Mouse (Mus musculus): ENCODE data around the gene Borcs7. TPM values are rescaled to one million over a fixed set of nuclear protein-coding genes. Genes with fewer than 3 reads are reported as not detected.
A peak's percentile ranks its signal among the peaks of the same experiment; 100 is the strongest.

Borcs7 gene
- total RNA-seq (2014; fragmentation: Nextera tagmentation) (6.5 and 9.5 TPM in 2 replicates), total RNA-seq (2017) (4.4 and 5.1 TPM in 2 replicates), polyA plus RNA-seq (2012) (0.88 and 1.5 TPM in 2 replicates)

DNA sequence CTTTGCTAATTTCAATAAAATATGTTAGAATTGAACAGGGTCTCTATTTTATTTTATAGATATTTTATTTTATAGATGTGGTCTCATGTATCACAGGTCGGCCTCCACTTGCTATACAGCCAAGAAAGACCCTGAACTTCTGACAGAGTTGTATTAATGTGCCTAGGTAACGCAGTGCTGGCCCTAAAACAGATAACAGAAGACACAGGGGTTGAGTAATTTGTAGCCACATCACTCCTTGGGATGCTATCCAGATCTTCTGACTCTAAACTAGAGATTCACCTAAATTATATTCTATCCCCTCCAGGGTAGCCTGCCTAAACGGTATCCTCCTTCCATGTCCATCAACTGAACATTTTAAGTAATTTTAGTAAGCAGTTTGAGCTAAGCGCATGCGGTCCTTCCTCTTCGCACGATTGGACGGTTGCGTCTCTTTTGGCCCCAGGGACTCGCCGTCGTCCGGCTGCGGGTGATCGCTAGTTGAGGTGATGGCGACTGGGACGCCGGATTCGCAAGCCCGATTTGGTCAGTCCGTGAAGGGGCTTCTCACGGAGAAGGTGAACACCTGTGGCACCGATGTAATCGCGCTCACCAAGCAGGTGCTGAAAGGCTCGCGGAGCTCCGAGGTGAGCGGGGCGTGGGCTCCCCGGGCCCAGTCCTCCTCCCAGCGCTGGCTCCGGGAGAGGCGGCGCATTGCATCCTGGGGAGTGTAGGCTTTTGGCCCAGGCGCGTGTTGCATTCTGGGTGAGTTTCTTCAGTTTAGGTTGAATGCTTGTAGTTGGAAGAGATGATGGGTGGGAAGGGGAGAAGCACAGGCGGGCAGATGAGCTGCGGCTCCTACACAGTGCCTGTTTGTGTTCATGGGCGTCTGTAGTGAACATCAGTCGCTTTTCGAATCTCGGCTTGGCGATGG is at the start of gene Borcs7:
Gene Borcs7, plus strand, starts transcription at position 447 of the 913 bp plus-strand sequence.
- peak; percentile 83 for DNase-seq (ENCODE audit: low spot score)
- no peak for TF ChIP-seq CTCF (IDR thresholded peaks at IDR 0.05; ENCODE audit: low read depth, low read length)
- TF ChIP-seq POLR2AphosphoS5 (IDR thresholded peaks at IDR 0.05; ENCODE audit: insufficient replicate concordance, low read depth, low read length), result no peak
- TF ChIP-seq GATA2 (IDR thresholded peaks at IDR 0.05; ENCODE audit: borderline replicate concordance, low read depth, low read length), result no peak
- no peak for TF ChIP-seq GATA1 (IDR thresholded peaks at IDR 0.05; ENCODE audit: borderline replicate concordance, low read length)
- peaks cover 21% of the 10 kb centered on the region for H3K4me1 ChIP-seq (ENCODE audit: insufficient read depth, low read depth, low read length)

DNA sequence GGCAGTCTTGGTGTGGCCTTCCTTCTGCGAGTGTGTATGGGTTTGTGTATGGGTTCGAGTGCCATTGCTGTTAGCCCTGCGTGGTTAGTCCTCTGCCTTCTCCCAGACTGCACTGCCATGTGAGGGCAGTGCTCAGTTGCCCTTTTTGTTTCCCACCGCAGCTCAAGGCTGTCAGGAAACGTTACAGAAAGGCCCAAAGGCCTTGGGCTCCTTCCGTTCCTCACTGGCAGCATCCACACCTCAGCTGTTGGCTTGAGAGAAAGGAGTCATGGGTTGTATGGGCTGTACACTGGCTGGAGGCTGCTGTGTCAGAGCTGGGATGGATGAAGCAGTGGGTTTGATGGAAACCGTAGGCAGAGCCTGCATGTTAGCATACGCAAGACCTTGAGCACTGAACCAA is 48.9 kb upstream of the Borcs7 start:
- Histone ChIP-seq H3K4me1 (ENCODE audit: insufficient read depth, low read depth, low read length) (peaks cover 16% of the 10 kb centered on the region; the same call in 1 of the 2 replicates), H3K36me3 (replicated peaks) (peaks cover 94% of the 10 kb centered on the region)
- ATAC-seq (ENCODE audit: extremely low read depth, insufficient number of reproducible peaks, low FRiP score, poor library complexity, severe bottlenecking), result no peak

More for the DNA sequence above, at the start of gene Borcs7:
- ATAC-seq (ENCODE audit: extremely low read depth, insufficient number of reproducible peaks, low FRiP score, poor library complexity, severe bottlenecking), result peak; percentile 68
- Histone ChIP-seq H3K27me3 (ENCODE audit: insufficient read depth, low read length) (no peaks in the 10 kb centered on the region), H3K36me3 (replicated peaks) (peaks cover 27% of the 10 kb centered on the region), H3K9me3 (replicated peaks) (no peaks in the 10 kb centered on the region), H3K4me3 (ENCODE audit: low read depth, low read length) (peak within 1 kb of the TSS; percentile 85)

GRCm38 (mm10) chr19:46641420-46642085 is 48.2 kb upstream of the Borcs7 start:
- peaks cover 14% of the 10 kb centered on the region; the same call in 1 of the 2 replicates for H3K4me1 ChIP-seq (ENCODE audit: insufficient read depth, low read depth, low read length)
- H3K9me3 ChIP-seq (replicated peaks), result no peaks in the 10 kb centered on the region
- H3K36me3 ChIP-seq (replicated peaks), result peaks cover 94% of the 10 kb centered on the region
- H3K4me3 ChIP-seq (ENCODE audit: low read depth, low read length), result no peak overlapping the region
- H3K27me3 ChIP-seq (ENCODE audit: insufficient read depth, low read length), result no peaks in the 10 kb centered on the region
- no peak for DNase-seq (ENCODE audit: low spot score)
- TF ChIP-seq POLR2AphosphoS5 (IDR thresholded peaks at IDR 0.05; ENCODE audit: insufficient replicate concordance, low read depth, low read length), result no peak
- no peak for TF ChIP-seq CTCF (IDR thresholded peaks at IDR 0.05; ENCODE audit: low read depth, low read length)
- TF ChIP-seq GATA1 (IDR thresholded peaks at IDR 0.05; ENCODE audit: borderline replicate concordance, low read length), result no peak
- TF ChIP-seq TAL1 (conservative IDR thresholded peaks at IDR 0.05; ENCODE audit: low read depth, low read length), result no peak
- TF ChIP-seq GATA2 (IDR thresholded peaks at IDR 0.05; ENCODE audit: borderline replicate concordance, low read depth, low read length), result no peak
- no peak for ATAC-seq (ENCODE audit: extremely low read depth, insufficient number of reproducible peaks, low FRiP score, poor library complexity, severe bottlenecking)

More for the DNA sequence above, 48.9 kb upstream of the Borcs7 start:
- no peak for DNase-seq (ENCODE audit: low spot score)
- no peak overlapping the region for H3K4me3 ChIP-seq (ENCODE audit: low read depth, low read length)
- TF ChIP-seq GATA2 (IDR thresholded peaks at IDR 0.05; ENCODE audit: borderline replicate concordance, low read depth, low read length) (no peak), GATA1 (IDR thresholded peaks at IDR 0.05; ENCODE audit: borderline replicate concordance, low read length) (no peak), TAL1 (conservative IDR thresholded peaks at IDR 0.05; ENCODE audit: low read depth, low read length) (no peak), CTCF (IDR thresholded peaks at IDR 0.05; ENCODE audit: low read depth, low read length) (no peak), POLR2AphosphoS5 (IDR thresholded peaks at IDR 0.05; ENCODE audit: insufficient replicate concordance, low read depth, low read length) (no peak)
- H3K9me3 ChIP-seq (replicated peaks), result no peaks in the 10 kb centered on the region
- no peaks in the 10 kb centered on the region for H3K27me3 ChIP-seq (ENCODE audit: insufficient read depth, low read length)

- H3K4me1 ChIP-seq (ENCODE audit: insufficient read depth, low read depth, low read length), result peaks cover 14% of the 10 kb centered on the region; the same call in 1 of the 2 replicates
- H3K36me3 ChIP-seq (replicated peaks), result peaks cover 94% of the 10 kb centered on the region
- no peak for TF ChIP-seq CTCF (IDR thresholded peaks at IDR 0.05; ENCODE audit: low read depth, low read length)
- no peak for TF ChIP-seq GATA2 (IDR thresholded peaks at IDR 0.05; ENCODE audit: borderline replicate concordance, low read depth, low read length)
- TF ChIP-seq GATA1 (IDR thresholded peaks at IDR 0.05; ENCODE audit: borderline replicate concordance, low read length), result no peak
- no peak for TF ChIP-seq POLR2AphosphoS5 (IDR thresholded peaks at IDR 0.05; ENCODE audit: insufficient replicate concordance, low read depth, low read length)
- TF ChIP-seq TAL1 (conservative IDR thresholded peaks at IDR 0.05; ENCODE audit: low read depth, low read length), result no peak
Measured at GRCm38 (mm10) chr19:46642136-46642753, 47.5 kb upstream of the Borcs7 start.

GRCm38 (mm10) chr19:46643236-46643635 is 46.5 kb upstream of the Borcs7 start:
- Histone ChIP-seq H3K9me3 (replicated peaks) (no peaks in the 10 kb centered on the region), H3K27me3 (ENCODE audit: insufficient read depth, low read length) (no peaks in the 10 kb centered on the region), H3K4me3 (ENCODE audit: low read depth, low read length) (no peak overlapping the region), H3K4me1 (ENCODE audit: insufficient read depth, low read depth, low read length) (peaks cover 9% of the 10 kb centered on the region; the same call in 1 of the 2 replicates), H3K36me3 (replicated peaks) (peaks cover 96% of the 10 kb centered on the region)
- no peak for DNase-seq (ENCODE audit: low spot score)
- TF ChIP-seq GATA2 (IDR thresholded peaks at IDR 0.05; ENCODE audit: borderline replicate concordance, low read depth, low read length) (no peak), POLR2AphosphoS5 (IDR thresholded peaks at IDR 0.05; ENCODE audit: insufficient replicate concordance, low read depth, low read length) (no peak), CTCF (IDR thresholded peaks at IDR 0.05; ENCODE audit: low read depth, low read length) (no peak), TAL1 (conservative IDR thresholded peaks at IDR 0.05; ENCODE audit: low read depth, low read length) (no peak), GATA1 (IDR thresholded peaks at IDR 0.05; ENCODE audit: borderline replicate concordance, low read length) (no peak)
- ATAC-seq (ENCODE audit: extremely low read depth, insufficient number of reproducible peaks, low FRiP score, poor library complexity, severe bottlenecking), result no peak

More at GRCm38 (mm10) chr19:46642136-46642753, 47.5 kb upstream of the Borcs7 start:
- Histone ChIP-seq H3K27me3 (ENCODE audit: insufficient read depth, low read length) (no peaks in the 10 kb centered on the region), H3K4me3 (ENCODE audit: low read depth, low read length) (no peak overlapping the region), H3K9me3 (replicated peaks) (no peaks in the 10 kb centered on the region)
- no peak for DNase-seq (ENCODE audit: low spot score)
- ATAC-seq (ENCODE audit: extremely low read depth, insufficient number of reproducible peaks, low FRiP score, poor library complexity, severe bottlenecking), result no peak
